Mouse (Mus musculus) olfactory bulb, adult 2 months (tissue): Measurements from ENCODE around the gene Htra2.

Experiments
- CTCF ChIP-seq: fragments of 200-500 bp; IDR thresholded peaks from 2 replicates; pipeline ENCODE4 v1.5.1; 2012; ENCODE audit warnings: low read depth, mild to moderate bottlenecking, low read length, moderate library complexity; ENCODE audit not compliant: insufficient read depth
- POLR2A ChIP-seq: fragments of 200-500 bp; IDR thresholded peaks from 2 replicates; pipeline ENCODE4 v1.6.1; 2012; ENCODE audit warnings: mild to moderate bottlenecking, low read depth, low read length, moderate library complexity; ENCODE audit not compliant: insufficient read depth

DNA sequence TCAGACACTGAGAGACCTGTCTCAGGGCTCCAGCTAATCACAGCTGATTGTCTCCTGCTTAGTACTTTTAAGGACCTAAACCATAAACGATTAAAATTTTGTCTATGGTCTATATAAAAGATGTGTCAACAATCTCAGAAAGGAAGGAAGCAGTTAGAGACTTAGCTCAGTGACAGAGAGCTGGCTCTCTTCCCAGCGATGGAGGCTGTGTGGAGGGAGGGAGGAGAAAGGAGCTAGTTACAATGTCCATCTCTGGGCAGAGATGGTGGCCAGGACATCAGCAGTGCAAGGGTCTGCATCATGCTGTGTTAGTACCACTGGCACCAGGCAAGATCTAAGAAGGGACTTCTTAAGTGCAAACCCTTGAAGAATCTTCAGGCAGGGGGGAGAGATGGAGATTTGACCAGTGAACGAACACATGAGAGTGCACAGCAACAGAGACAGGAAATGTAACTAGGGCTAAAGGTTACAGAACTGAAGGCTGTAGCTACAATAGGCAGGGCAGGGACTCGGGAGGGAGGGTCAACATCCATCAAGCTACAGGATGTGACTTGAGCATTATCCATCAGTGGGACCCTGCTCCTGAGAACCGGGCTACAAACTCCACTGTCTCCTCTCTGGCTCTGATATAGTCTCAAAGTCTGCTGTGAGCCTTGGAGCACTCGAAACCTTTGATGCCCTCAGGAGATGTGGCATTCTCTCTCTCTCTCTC is 37.5 kb upstream of the Htra2 start:
- TF ChIP-seq CTCF (no peak), POLR2A (no peak)
